Mouse (Mus musculus) forebrain, embryonic 11.5 days (tissue): ENCODE measurements at regions not wholly inside any gene's neighbourhood (a gene's known extent, or its start where the extent isn't known, plus 50 kb on each side); places are given as distances from the start of the nearest gene placed in this dataset.

Experiments used
- ATAC-seq: fragments of 200-750 bp; cut with Nextera tagmentation; replicated peaks from 2 replicates; pipeline ENCODE4 v1.8.0; 2017; ENCODE audit warnings: moderate TSS enrichment; ENCODE audit not compliant: low FRiP score
- DNase-seq: peaks from one replicate; pipeline ENCODE4 v3.0.0-alpha.2; 2017; ENCODE audit warnings: low spot score
- H3K27ac ChIP-seq: fragments of 300-500 bp; sonication (generic); 2 replicates; pipeline ENCODE4 v1.5.1; 2014; ENCODE audit warnings: low read depth, low read length
- H3K27me3 ChIP-seq: fragments of 300-500 bp; sonication (generic); 2 replicates; pipeline ENCODE4 v1.6.1; 2014; ENCODE audit warnings: mild to moderate bottlenecking, low read length, mixed read lengths; ENCODE audit not compliant: control insufficient read depth, insufficient read depth
- H3K36me3 ChIP-seq: fragments of 300-500 bp; sonication (generic); 2 replicates; pipeline ENCODE4 v1.6.1; 2014; ENCODE audit warnings: mild to moderate bottlenecking, low read length, moderate library complexity, mixed read lengths; ENCODE audit not compliant: control insufficient read depth, insufficient read depth
- H3K4me1 ChIP-seq: fragments of 300-500 bp; sonication (generic); replicated peaks from 2 replicates; pipeline ENCODE4 v1.6.1; 2014; ENCODE audit warnings: low read length, mixed read lengths; ENCODE audit not compliant: control insufficient read depth, insufficient read depth
- H3K4me2 ChIP-seq: fragments of 300-500 bp; sonication (generic); 2 replicates; pipeline ENCODE4 v1.6.1; 2014; ENCODE audit warnings: low read depth, mild to moderate bottlenecking, low read length, moderate library complexity, mixed read lengths; ENCODE audit not compliant: severe bottlenecking
- H3K4me3 ChIP-seq: fragments of 300-500 bp; sonication (generic); 2 replicates; pipeline ENCODE4 v1.5.1; 2014; ENCODE audit warnings: low read depth, low read length
- H3K9ac ChIP-seq: fragments of 300-500 bp; sonication (generic); 2 replicates; pipeline ENCODE4 v1.6.1; 2014; ENCODE audit warnings: low read length
- H3K9me3 ChIP-seq: fragments of 300-500 bp; sonication (generic); 2 replicates; pipeline ENCODE4 v1.6.1; 2016; ENCODE audit warnings: low read length, mixed read lengths; ENCODE audit not compliant: control insufficient read depth
- WGBS: fragments of 180-500 bp; shearing (Covaris S2); extraction: QIAGEN DNeasy Blood & Tissue Kit; methylation state at CpG from one replicate; pipeline ENCODE4 v1.1.7; 2014; 5-methylcytosine and 5-hydroxymethylcytosine counted together

- DNase-seq (no peak), ATAC-seq (no peak)
- H3K4me3 ChIP-seq, result no peak overlapping the region
- no peaks in the 10 kb centered on the region for H3K27me3 ChIP-seq
- no peaks in the 10 kb centered on the region for H3K36me3 ChIP-seq
- H3K9ac ChIP-seq, result no peak overlapping the region
- H3K4me1 ChIP-seq, result no peaks in the 10 kb centered on the region
- no peak overlapping the region for H3K4me2 ChIP-seq
- no peaks in the 10 kb centered on the region for H3K9me3 ChIP-seq
- WGBS, result 75% methylated on average over 3 of the region's 3 CpGs
- no peak overlapping the region for H3K27ac ChIP-seq
Observed at GRCm38 (mm10) chr13:11164130-11164529, 803.5 kb upstream of the Chrm3 start.

- no peaks in the 10 kb centered on the region for H3K27me3 ChIP-seq
- DNase-seq, result no peak
- H3K36me3 ChIP-seq, result no peaks in the 10 kb centered on the region
- H3K4me1 ChIP-seq, result no peaks in the 10 kb centered on the region
- H3K4me2 ChIP-seq, result no peak overlapping the region
- H3K9me3 ChIP-seq, result no peaks in the 10 kb centered on the region
- no peak overlapping the region for H3K4me3 ChIP-seq
- WGBS, result 86% methylated on average over 3 of the region's 3 CpGs
- H3K27ac ChIP-seq, result no peak overlapping the region
- H3K9ac ChIP-seq, result no peak overlapping the region
- ATAC-seq, result no peak
Observed at GRCm38 (mm10) chr13:11147268-11147667, 786.6 kb upstream of the Chrm3 start.

GRCm38 (mm10) chr13:11107693-11108092 is 747.0 kb upstream of the Chrm3 start:
- DNase-seq, result no peak
- Histone ChIP-seq H3K36me3 (no peaks in the 10 kb centered on the region), H3K4me3 (no peak overlapping the region), H3K4me1 (no peaks in the 10 kb centered on the region), H3K9ac (no peak overlapping the region), H3K27ac (no peak overlapping the region), H3K9me3 (no peaks in the 10 kb centered on the region), H3K4me2 (no peak overlapping the region), H3K27me3 (no peaks in the 10 kb centered on the region)
- WGBS, result 91% methylated on average over 2 of the region's 2 CpGs
- no peak for ATAC-seq

- Histone ChIP-seq H3K9me3 (no peaks in the 10 kb centered on the region), H3K4me3 (no peak overlapping the region), H3K4me2 (no peak overlapping the region), H3K27me3 (no peaks in the 10 kb centered on the region), H3K36me3 (no peaks in the 10 kb centered on the region), H3K9ac (no peak overlapping the region), H3K27ac (no peak overlapping the region), H3K4me1 (no peaks in the 10 kb centered on the region)
- ATAC-seq, result no peak
- WGBS, result 83% methylated on average over 4 of the region's 4 CpGs
- no peak for DNase-seq
Observed at GRCm38 (mm10) chr13:11106426-11106825, 745.8 kb upstream of the Chrm3 start.

- DNase-seq (no peak), ATAC-seq (no peak)
- H3K27ac ChIP-seq, result no peak overlapping the region
- H3K4me3 ChIP-seq, result no peak overlapping the region
- no peaks in the 10 kb centered on the region for H3K27me3 ChIP-seq
- H3K36me3 ChIP-seq, result no peaks in the 10 kb centered on the region
- no peak overlapping the region for H3K4me2 ChIP-seq
- 82% methylated on average over 2 of the region's 2 CpGs for WGBS
- H3K4me1 ChIP-seq, result no peaks in the 10 kb centered on the region
- no peaks in the 10 kb centered on the region for H3K9me3 ChIP-seq
- no peak overlapping the region for H3K9ac ChIP-seq
Observed at GRCm38 (mm10) chr13:11105571-11105970, 744.9 kb upstream of the Chrm3 start.

- DNase-seq, result no peak
- no peaks in the 10 kb centered on the region for H3K36me3 ChIP-seq
- H3K9ac ChIP-seq, result no peak overlapping the region
- H3K4me2 ChIP-seq, result no peak overlapping the region
- no peak overlapping the region for H3K27ac ChIP-seq
- no peaks in the 10 kb centered on the region for H3K4me1 ChIP-seq
- H3K9me3 ChIP-seq, result no peaks in the 10 kb centered on the region
- ATAC-seq, result no peak
- no peaks in the 10 kb centered on the region for H3K27me3 ChIP-seq
- no peak overlapping the region for H3K4me3 ChIP-seq
Observed at GRCm38 (mm10) chr13:11099586-11099950, 738.9 kb upstream of the Chrm3 start.

- H3K4me2 ChIP-seq, result no peak overlapping the region
- H3K36me3 ChIP-seq, result no peaks in the 10 kb centered on the region
- WGBS, result 13% methylated on average over 4 of the region's 4 CpGs
- no peak overlapping the region for H3K9ac ChIP-seq
- no peaks in the 10 kb centered on the region for H3K9me3 ChIP-seq
- H3K27me3 ChIP-seq, result no peaks in the 10 kb centered on the region
- H3K4me1 ChIP-seq, result no peaks in the 10 kb centered on the region
- DNase-seq (peak; percentile 55), ATAC-seq (no peak)
- no peak overlapping the region for H3K27ac ChIP-seq
- H3K4me3 ChIP-seq, result no peak overlapping the region
Observed at GRCm38 (mm10) chr13:11098899-11099585, 738.4 kb upstream of the Chrm3 start.

- DNase-seq (no peak), ATAC-seq (no peak)
- Histone ChIP-seq H3K27me3 (no peaks in the 10 kb centered on the region), H3K27ac (no peak overlapping the region), H3K4me2 (no peak overlapping the region), H3K4me3 (no peak overlapping the region), H3K4me1 (no peaks in the 10 kb centered on the region), H3K36me3 (no peaks in the 10 kb centered on the region), H3K9ac (no peak overlapping the region), H3K9me3 (no peaks in the 10 kb centered on the region)
- WGBS, result 72% methylated on average over 2 of the region's 2 CpGs
Observed at GRCm38 (mm10) chr13:11092911-11093310, 732.3 kb upstream of the Chrm3 start.
